8 mouse cellular contexts compared by ENCODE assay signal in genomic region chr4:155891011-155891471, GRCm38 (mm10). TPM values are rescaled to one million over a fixed set of nuclear protein-coding genes. Genes with fewer than 3 reads are reported as not detected.
DNase-seq lines count a peak whose midpoint lies in the region; ATAC-seq lines count a peak whose summit lies in the region.

No protein-coding gene starts in this region.

- DNase-seq in gastrocnemius, postnatal 10 days = peak; percentile 31
- no peak for DNase-seq in gastrocnemius, postnatal 25 days
- peak; percentile 18 for DNase-seq in 3T3-L1 (ENCODE audit: low read depth, low spot score)
- DNase-seq in limb, embryonic 11.5 days (ENCODE audit: low spot score) = no peak
- DNase-seq in layer of hippocampus, adult 18-20 months (ENCODE audit: low spot score in 2 of 2) = no peak
- DNase-seq in adrenal gland, postnatal 25 days = no peak

- no peaks in the 10 kb centered on the region for H3K9me3 ChIP-seq in forebrain, embryonic 12.5 days
- no peaks in the 10 kb centered on the region for H3K9me3 ChIP-seq in limb, embryonic 11.5 days (ENCODE audit: control insufficient read depth, low read length)
- no peaks in the 10 kb centered on the region for H3K9me3 ChIP-seq in neural tube, embryonic 15.5 days (replicated peaks)

- no peak for ATAC-seq in forebrain, embryonic 12.5 days (ENCODE audit: low FRiP score)
- ATAC-seq in limb, embryonic 11.5 days (ENCODE audit: insufficient number of reproducible peaks, low FRiP score, low TSS enrichment, low read depth) = no peak
- no peak for ATAC-seq in neural tube, embryonic 15.5 days (ENCODE audit: low FRiP score)

- H3K27me3 ChIP-seq in forebrain, embryonic 12.5 days = no peaks in the 10 kb centered on the region
- H3K27me3 ChIP-seq in limb, embryonic 11.5 days (ENCODE audit: control insufficient read depth, insufficient read depth, low read length) = no peaks in the 10 kb centered on the region
- no peaks in the 10 kb centered on the region for H3K27me3 ChIP-seq in neural tube, embryonic 15.5 days (replicated peaks)

- H3K27ac ChIP-seq in forebrain, embryonic 12.5 days = no peak overlapping the region
- H3K27ac ChIP-seq in limb, embryonic 11.5 days (replicated peaks; ENCODE audit: low read depth, low read length) = no peak overlapping the region
- peak overlapping the region; percentile 100 for H3K27ac ChIP-seq in neural tube, embryonic 15.5 days (replicated peaks)

- WGBS in forebrain, embryonic 12.5 days = under 1% methylated on average over 33 of the region's 34 CpGs
- WGBS in limb, embryonic 11.5 days = under 1% methylated on average over 34 of the region's 34 CpGs
- under 1% methylated on average over 34 of the region's 34 CpGs for WGBS in neural tube, embryonic 15.5 days

- peak overlapping the region; percentile 99 for H3K4me2 ChIP-seq in forebrain, embryonic 12.5 days
- H3K4me2 ChIP-seq in limb, embryonic 11.5 days (ENCODE audit: low read depth, severe bottlenecking) = peak overlapping the region; percentile 97
- peak overlapping the region; percentile 97 for H3K4me2 ChIP-seq in neural tube, embryonic 15.5 days

- peaks cover 50% of the 10 kb centered on the region for H3K4me1 ChIP-seq in forebrain, embryonic 12.5 days
- H3K4me1 ChIP-seq in limb, embryonic 11.5 days (ENCODE audit: control insufficient read depth, insufficient read depth, low read length) = peaks cover 18% of the 10 kb centered on the region
- peaks cover 53% of the 10 kb centered on the region for H3K4me1 ChIP-seq in neural tube, embryonic 15.5 days

- H3K4me3 ChIP-seq in forebrain, embryonic 12.5 days (replicated peaks) = peak overlapping the region; percentile 93
- H3K4me3 ChIP-seq in limb, embryonic 11.5 days (ENCODE audit: low read depth, low read length) = peak overlapping the region; percentile 84
- H3K4me3 ChIP-seq in neural tube, embryonic 15.5 days (replicated peaks) = peak overlapping the region; percentile 75

- peaks cover 47% of the 10 kb centered on the region for H3K36me3 ChIP-seq in forebrain, embryonic 12.5 days (replicated peaks)
- peaks cover 19% of the 10 kb centered on the region; the same call in 1 of the 2 replicates for H3K36me3 ChIP-seq in limb, embryonic 11.5 days (ENCODE audit: control insufficient read depth, insufficient read depth, low read length)
- peaks cover 38% of the 10 kb centered on the region for H3K36me3 ChIP-seq in neural tube, embryonic 15.5 days

- H3K9ac ChIP-seq in forebrain, embryonic 12.5 days = peak overlapping the region; percentile 92
- peak overlapping the region; percentile 74 for H3K9ac ChIP-seq in limb, embryonic 11.5 days (ENCODE audit: low read length)
- peak overlapping the region; percentile 97 for H3K9ac ChIP-seq in neural tube, embryonic 15.5 days (replicated peaks)

RNA-seq across cellular contexts. Expression of gene Pusl1, which starts 0.5 kb away (rescaled TPM):
- total RNA-seq in gastrocnemius, postnatal 10 days (2021) = 10 to 100 TPM; 16.9 to 23.6 TPM
- 10 to 100 TPM; 10.2 to 11.2 TPM for total RNA-seq in gastrocnemius, postnatal 25 days (2021)
- polyA plus RNA-seq in forebrain, embryonic 12.5 days (2016; fragmentation: Nextera tagmentation; extraction: Ambion mirVana) = 44.6 and 48.8 TPM in 2 replicates
- 42.4 and 45.5 TPM in 2 replicates for polyA plus RNA-seq in limb, embryonic 11.5 days (2014; fragmentation: Nextera tagmentation; extraction: Ambion mirVana)
- 58.5 and 62.7 TPM in 2 replicates for polyA plus RNA-seq in neural tube, embryonic 15.5 days (2015; fragmentation: Nextera tagmentation; extraction: Ambion mirVana)
- 10 to 100 TPM; 45.8 to 54.9 TPM for total RNA-seq in layer of hippocampus, adult 18-20 months (2021)
- 36.3 and 38.8 TPM in 2 replicates for total RNA-seq in adrenal gland, postnatal 25 days (2021)

RNA-seq across cellular contexts. Expression of gene Acap3, which starts 0.6 kb away (rescaled TPM):
- 10 to 100 TPM; 13.8 to 23.1 TPM for total RNA-seq in gastrocnemius, postnatal 10 days (2021)
- 10 to 100 TPM in 1 of 2 experiments, 1 to 10 TPM in 1; 7.2 to 10.4 TPM for total RNA-seq in gastrocnemius, postnatal 25 days (2021)
- polyA plus RNA-seq in forebrain, embryonic 12.5 days (2016; fragmentation: Nextera tagmentation; extraction: Ambion mirVana) = 47.9 and 57.2 TPM in 2 replicates
- 17.8 and 18.4 TPM in 2 replicates for polyA plus RNA-seq in limb, embryonic 11.5 days (2014; fragmentation: Nextera tagmentation; extraction: Ambion mirVana)
- 57.7 and 70.3 TPM in 2 replicates for polyA plus RNA-seq in neural tube, embryonic 15.5 days (2015; fragmentation: Nextera tagmentation; extraction: Ambion mirVana)
- total RNA-seq in layer of hippocampus, adult 18-20 months (2021) = 100 to 1,000 TPM; 105 to 120 TPM
- 23.6 and 27.1 TPM in 2 replicates for total RNA-seq in adrenal gland, postnatal 25 days (2021)

RNA-seq across cellular contexts. Expression of gene Ints11, which starts 21.7 kb away (rescaled TPM):
- 10 to 100 TPM; 18.9 to 21.7 TPM for total RNA-seq in gastrocnemius, postnatal 10 days (2021)
- total RNA-seq in gastrocnemius, postnatal 25 days (2021) = 10 to 100 TPM; 14.1 to 17.9 TPM
- polyA plus RNA-seq in forebrain, embryonic 12.5 days (2016; fragmentation: Nextera tagmentation; extraction: Ambion mirVana) = 92.2 and 94.1 TPM in 2 replicates
- polyA plus RNA-seq in limb, embryonic 11.5 days (2014; fragmentation: Nextera tagmentation; extraction: Ambion mirVana) = 89.4 and 91.1 TPM in 2 replicates
- 66.9 and 73.4 TPM in 2 replicates for polyA plus RNA-seq in neural tube, embryonic 15.5 days (2015; fragmentation: Nextera tagmentation; extraction: Ambion mirVana)
- total RNA-seq in layer of hippocampus, adult 18-20 months (2021) = 10 to 100 TPM; 29.0 to 33.8 TPM
- total RNA-seq in adrenal gland, postnatal 25 days (2021) = 32.4 and 36.9 TPM in 2 replicates

RNA-seq across cellular contexts. Expression of gene Cptp, which starts 21.8 kb away (rescaled TPM):
- 10 to 100 TPM; 13.6 to 20.5 TPM for total RNA-seq in gastrocnemius, postnatal 10 days (2021)
- 10 to 100 TPM; 15.6 to 16.6 TPM for total RNA-seq in gastrocnemius, postnatal 25 days (2021)
- 17.9 and 23.4 TPM in 2 replicates for polyA plus RNA-seq in forebrain, embryonic 12.5 days (2016; fragmentation: Nextera tagmentation; extraction: Ambion mirVana)
- polyA plus RNA-seq in limb, embryonic 11.5 days (2014; fragmentation: Nextera tagmentation; extraction: Ambion mirVana) = 19.2 and 20.4 TPM in 2 replicates
- polyA plus RNA-seq in neural tube, embryonic 15.5 days (2015; fragmentation: Nextera tagmentation; extraction: Ambion mirVana) = 28.0 and 29.0 TPM in 2 replicates
- total RNA-seq in layer of hippocampus, adult 18-20 months (2021) = 10 to 100 TPM; 31.9 to 33.2 TPM
- 13.8 and 23.0 TPM in 2 replicates for total RNA-seq in adrenal gland, postnatal 25 days (2021)

RNA-seq across cellular contexts. Expression of gene Tas1r3, which starts 27.9 kb away (rescaled TPM):
- total RNA-seq in gastrocnemius, postnatal 10 days (2021) = under 1 TPM; 0.11 to 0.26 TPM
- under 1 TPM in 1 of 2 experiments, not detected in 1; 0.11 TPM for total RNA-seq in gastrocnemius, postnatal 25 days (2021)
- polyA plus RNA-seq in forebrain, embryonic 12.5 days (2016; fragmentation: Nextera tagmentation; extraction: Ambion mirVana) = 0.51 and 0.61 TPM in 2 replicates
- 0.24 and 0.28 TPM in 2 replicates for polyA plus RNA-seq in limb, embryonic 11.5 days (2014; fragmentation: Nextera tagmentation; extraction: Ambion mirVana)
- polyA plus RNA-seq in neural tube, embryonic 15.5 days (2015; fragmentation: Nextera tagmentation; extraction: Ambion mirVana) = 0.36 and 0.46 TPM in 2 replicates
- total RNA-seq in layer of hippocampus, adult 18-20 months (2021) = under 1 TPM; 0.30 to 0.35 TPM
- 0.52 and 0.55 TPM in 2 replicates for total RNA-seq in adrenal gland, postnatal 25 days (2021)

Comparison
In these comparisons a context has a peak if more than half of its experiments do, and no peak if none do; other contexts are left out.
1. DNase-seq: peak in gastrocnemius, postnatal 10 days (single experiment) and 3T3-L1 (single experiment); none in gastrocnemius, postnatal 25 days (single experiment), limb, embryonic 11.5 days (single experiment), layer of hippocampus, adult 18-20 months (0 of 2) and adrenal gland, postnatal 25 days (single experiment).
2. Peak in every context shown above with its lines, with median percentiles within 50 percentile points of each other: H3K4me2 ChIP-seq, H3K4me3 ChIP-seq and H3K9ac ChIP-seq.